Mouse (Mus musculus): ENCODE results near the gene Rora. TPM values are rescaled to one million over a fixed set of nuclear protein-coding genes. Genes with fewer than 3 reads are reported as not detected.
A peak's percentile ranks its signal among the peaks of the same experiment; 100 is the strongest.

The Rora gene
- polyA plus RNA-seq, 1 experiment from 2014 or later: 9.4 TPM

DNA sequence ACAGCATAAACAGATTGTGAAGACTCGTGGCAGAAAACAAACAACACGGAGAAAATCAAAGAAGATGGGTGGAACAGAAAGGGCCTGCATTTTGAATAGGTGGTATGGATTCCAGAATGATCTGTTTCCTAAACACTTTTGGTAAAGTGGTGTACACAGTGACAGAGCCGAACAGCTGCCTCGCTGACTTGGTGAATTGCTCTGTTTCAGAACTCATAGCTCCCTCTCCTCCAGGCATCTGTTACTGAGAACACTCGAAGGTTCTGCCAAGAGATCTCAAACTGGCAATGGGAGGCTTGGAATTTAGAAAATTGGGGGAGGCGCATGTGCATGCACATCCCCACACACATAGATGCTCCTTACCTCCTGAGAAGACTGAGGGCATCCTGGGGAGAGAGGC lies 145.5 kb downstream of the Rora start:
- WGBS: 91% methylated on average over 6 of the region's 6 CpGs
- H3K4me3 ChIP-seq (ENCODE audit: low read length): no peak overlapping the region
- H3K9me3 ChIP-seq (ENCODE audit: low read length): no peaks in the 10 kb centered on the region
- no peaks in the 10 kb centered on the region for H3K27me3 ChIP-seq (ENCODE audit: insufficient read depth, low read length)
- H3K4me1 ChIP-seq (ENCODE audit: insufficient read depth, low read length): peaks cover 7% of the 10 kb centered on the region; the same call in 1 of the 2 replicates
- H3K36me3 ChIP-seq (ENCODE audit: insufficient read depth, low read length): no peaks in the 10 kb centered on the region
- no peak overlapping the region for H3K9ac ChIP-seq (replicated peaks; ENCODE audit: low read length)
- ATAC-seq (ENCODE audit: low FRiP score, low TSS enrichment): no peak
- no peak overlapping the region for H3K4me2 ChIP-seq (replicated peaks; ENCODE audit: low read depth, low read length)
- H3K27ac ChIP-seq (ENCODE audit: low read length): no peak overlapping the region

GRCm38 (mm10) chr9:68804229-68804628 lies 150.6 kb downstream of the Rora start:
- Histone ChIP-seq H3K27me3 (ENCODE audit: insufficient read depth, low read length) (no peaks in the 10 kb centered on the region), H3K36me3 (ENCODE audit: insufficient read depth, low read length) (no peaks in the 10 kb centered on the region), H3K27ac (ENCODE audit: low read length) (no peak overlapping the region), H3K9me3 (ENCODE audit: low read length) (no peaks in the 10 kb centered on the region), H3K4me1 (ENCODE audit: insufficient read depth, low read length) (peaks cover 11% of the 10 kb centered on the region; the same call in 1 of the 2 replicates), H3K4me3 (ENCODE audit: low read length) (no peak overlapping the region), H3K9ac (replicated peaks; ENCODE audit: low read length) (no peak overlapping the region), H3K4me2 (replicated peaks; ENCODE audit: low read depth, low read length) (no peak overlapping the region)
- WGBS: 35% methylated on average over 6 of the region's 6 CpGs
- peak; percentile 23; the same call in 1 of the 2 replicates for ATAC-seq (ENCODE audit: low FRiP score, low TSS enrichment)

GRCm38 (mm10) chr9:68805776-68806175 lies 152.2 kb downstream of the Rora start:
- ATAC-seq (ENCODE audit: low FRiP score, low TSS enrichment): no peak
- peaks cover 11% of the 10 kb centered on the region; the same call in 1 of the 2 replicates for H3K4me1 ChIP-seq (ENCODE audit: insufficient read depth, low read length)
- H3K27me3 ChIP-seq (ENCODE audit: insufficient read depth, low read length): no peaks in the 10 kb centered on the region
- H3K9ac ChIP-seq (replicated peaks; ENCODE audit: low read length): no peak overlapping the region
- 24% methylated on average over 5 of the region's 5 CpGs for WGBS
- H3K4me2 ChIP-seq (replicated peaks; ENCODE audit: low read depth, low read length): no peak overlapping the region
- H3K4me3 ChIP-seq (ENCODE audit: low read length): no peak overlapping the region
- no peaks in the 10 kb centered on the region for H3K9me3 ChIP-seq (ENCODE audit: low read length)
- no peaks in the 10 kb centered on the region for H3K36me3 ChIP-seq (ENCODE audit: insufficient read depth, low read length)
- H3K27ac ChIP-seq (ENCODE audit: low read length): peak overlapping the region; percentile 47; the same call in 1 of the 2 replicates

DNA sequence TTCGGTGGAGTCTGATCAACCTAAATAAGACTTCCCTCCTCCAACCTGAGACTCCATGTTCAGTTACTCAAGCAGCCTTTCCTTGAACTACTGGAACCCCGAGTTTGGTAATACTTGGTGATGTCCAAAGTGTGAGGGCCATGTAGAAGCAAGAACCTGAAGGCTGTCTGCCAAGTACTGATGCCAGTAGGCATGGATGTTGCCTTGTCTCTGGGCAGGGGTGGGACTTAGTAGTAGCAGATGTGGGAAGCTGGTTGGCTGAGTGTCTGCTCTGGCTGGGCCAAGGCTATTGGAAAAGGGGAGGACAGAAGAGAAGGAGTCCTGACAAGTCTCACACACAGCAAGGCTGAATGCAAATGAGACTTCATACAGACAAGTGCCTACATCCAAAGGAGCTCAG lies 154.1 kb downstream of the Rora start:
- H3K27ac ChIP-seq (ENCODE audit: low read length): no peak overlapping the region
- no peak overlapping the region for H3K4me2 ChIP-seq (replicated peaks; ENCODE audit: low read depth, low read length)
- H3K4me1 ChIP-seq (ENCODE audit: insufficient read depth, low read length): peaks cover 14% of the 10 kb centered on the region; the same call in 1 of the 2 replicates
- H3K36me3 ChIP-seq (ENCODE audit: insufficient read depth, low read length): no peaks in the 10 kb centered on the region
- no peak overlapping the region for H3K4me3 ChIP-seq (ENCODE audit: low read length)
- H3K9ac ChIP-seq (replicated peaks; ENCODE audit: low read length): no peak overlapping the region
- no peak for ATAC-seq (ENCODE audit: low FRiP score, low TSS enrichment)
- no peaks in the 10 kb centered on the region for H3K27me3 ChIP-seq (ENCODE audit: insufficient read depth, low read length)
- 89% methylated on average over 2 of the region's 2 CpGs for WGBS
- H3K9me3 ChIP-seq (ENCODE audit: low read length): no peaks in the 10 kb centered on the region

DNA sequence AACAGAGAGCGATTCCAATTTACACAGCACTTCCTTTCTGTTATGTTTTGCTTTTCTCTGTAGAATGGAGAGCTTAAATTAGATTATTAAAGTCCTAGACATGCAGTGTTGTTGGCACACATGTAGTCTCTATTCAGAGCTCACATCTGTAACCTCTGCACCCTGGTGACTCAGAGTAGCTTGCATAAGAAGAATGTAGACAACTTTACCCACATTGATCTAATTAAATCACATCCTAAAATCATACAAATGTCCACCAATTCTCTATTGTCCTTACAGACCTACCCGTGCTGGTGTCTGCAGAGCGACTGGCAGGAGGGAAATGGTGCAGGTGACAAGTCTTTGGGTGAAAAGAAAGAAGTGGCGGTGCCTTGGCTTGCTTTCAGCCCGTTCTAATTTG lies 155.9 kb downstream of the Rora start:
- 85% methylated on average over 5 of the region's 5 CpGs for WGBS
- H3K4me1 ChIP-seq (ENCODE audit: insufficient read depth, low read length): peaks cover 18% of the 10 kb centered on the region
- H3K9ac ChIP-seq (replicated peaks; ENCODE audit: low read length): no peak overlapping the region
- no peak overlapping the region for H3K4me2 ChIP-seq (replicated peaks; ENCODE audit: low read depth, low read length)
- H3K36me3 ChIP-seq (ENCODE audit: insufficient read depth, low read length): no peaks in the 10 kb centered on the region
- no peak overlapping the region for H3K27ac ChIP-seq (ENCODE audit: low read length)
- ATAC-seq (ENCODE audit: low FRiP score, low TSS enrichment): no peak
- H3K9me3 ChIP-seq (ENCODE audit: low read length): no peaks in the 10 kb centered on the region
- no peak overlapping the region for H3K4me3 ChIP-seq (ENCODE audit: low read length)
- H3K27me3 ChIP-seq (ENCODE audit: insufficient read depth, low read length): no peaks in the 10 kb centered on the region

GRCm38 (mm10) chr9:68814723-68815122 lies 161.1 kb downstream of the Rora start:
- Histone ChIP-seq H3K4me3 (ENCODE audit: low read length) (no peak overlapping the region), H3K9me3 (ENCODE audit: low read length) (no peaks in the 10 kb centered on the region), H3K36me3 (ENCODE audit: insufficient read depth, low read length) (no peaks in the 10 kb centered on the region), H3K4me2 (replicated peaks; ENCODE audit: low read depth, low read length) (no peak overlapping the region), H3K4me1 (ENCODE audit: insufficient read depth, low read length) (peaks cover 14% of the 10 kb centered on the region), H3K9ac (replicated peaks; ENCODE audit: low read length) (no peak overlapping the region), H3K27ac (ENCODE audit: low read length) (no peak overlapping the region), H3K27me3 (ENCODE audit: insufficient read depth, low read length) (no peaks in the 10 kb centered on the region)
- 97% methylated on average over 1 of the region's 1 CpGs for WGBS
- ATAC-seq (ENCODE audit: low FRiP score, low TSS enrichment): no peak

DNA sequence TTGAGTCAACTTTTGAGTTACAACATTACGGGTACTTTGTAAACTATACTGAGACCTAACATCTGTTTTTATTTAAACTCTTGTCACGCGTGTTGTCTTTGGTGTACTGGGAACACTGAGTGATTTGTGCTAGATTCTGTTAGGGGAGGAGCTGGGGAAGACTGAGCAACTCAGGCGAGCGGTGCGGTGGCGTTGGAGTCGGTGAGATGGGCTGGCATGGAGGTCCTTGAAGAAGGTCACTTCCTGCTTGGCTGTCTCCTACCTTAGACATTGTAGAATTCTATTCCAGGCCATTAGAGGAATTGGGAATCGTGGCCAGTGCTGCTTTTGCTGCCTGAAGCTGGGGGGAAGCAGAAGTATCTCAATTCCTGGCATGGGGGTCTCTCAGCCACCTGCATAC lies 162.3 kb downstream of the Rora start:
- Histone ChIP-seq H3K36me3 (ENCODE audit: insufficient read depth, low read length) (no peaks in the 10 kb centered on the region), H3K9me3 (ENCODE audit: low read length) (no peaks in the 10 kb centered on the region), H3K4me3 (ENCODE audit: low read length) (no peak overlapping the region), H3K9ac (replicated peaks; ENCODE audit: low read length) (no peak overlapping the region), H3K4me1 (ENCODE audit: insufficient read depth, low read length) (peaks cover 20% of the 10 kb centered on the region), H3K27ac (ENCODE audit: low read length) (no peak overlapping the region), H3K4me2 (replicated peaks; ENCODE audit: low read depth, low read length) (no peak overlapping the region), H3K27me3 (ENCODE audit: insufficient read depth, low read length) (no peaks in the 10 kb centered on the region)
- WGBS: 86% methylated on average over 9 of the region's 9 CpGs
- no peak for ATAC-seq (ENCODE audit: low FRiP score, low TSS enrichment)

DNA sequence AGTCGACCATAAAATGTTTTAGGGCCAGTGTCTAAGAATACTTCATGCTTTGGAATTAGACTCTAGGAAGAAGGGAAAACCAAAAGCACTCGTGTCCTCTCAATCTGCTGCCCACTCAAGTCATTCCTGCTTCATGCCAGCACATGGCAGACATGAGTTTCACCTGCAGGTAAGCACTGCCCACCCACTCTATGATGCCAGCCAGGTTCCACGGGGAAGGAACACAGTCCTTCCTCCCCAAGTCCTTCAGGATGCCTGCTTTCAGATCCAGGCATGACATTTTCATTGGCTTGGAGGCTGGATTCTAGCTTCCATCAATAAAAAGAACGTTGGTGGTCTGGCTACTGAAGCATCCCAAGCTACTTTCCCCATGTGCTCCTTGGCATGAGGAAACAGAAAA lies 166.4 kb downstream of the Rora start:
- Histone ChIP-seq H3K4me1 (ENCODE audit: insufficient read depth, low read length) (peaks cover 18% of the 10 kb centered on the region), H3K9ac (replicated peaks; ENCODE audit: low read length) (no peak overlapping the region), H3K4me3 (ENCODE audit: low read length) (no peak overlapping the region), H3K36me3 (ENCODE audit: insufficient read depth, low read length) (no peaks in the 10 kb centered on the region), H3K4me2 (replicated peaks; ENCODE audit: low read depth, low read length) (no peak overlapping the region), H3K9me3 (ENCODE audit: low read length) (no peaks in the 10 kb centered on the region), H3K27ac (ENCODE audit: low read length) (no peak overlapping the region), H3K27me3 (ENCODE audit: insufficient read depth, low read length) (no peaks in the 10 kb centered on the region)
- no peak for ATAC-seq (ENCODE audit: low FRiP score, low TSS enrichment)
- 72% methylated on average over 4 of the region's 4 CpGs for WGBS

DNA sequence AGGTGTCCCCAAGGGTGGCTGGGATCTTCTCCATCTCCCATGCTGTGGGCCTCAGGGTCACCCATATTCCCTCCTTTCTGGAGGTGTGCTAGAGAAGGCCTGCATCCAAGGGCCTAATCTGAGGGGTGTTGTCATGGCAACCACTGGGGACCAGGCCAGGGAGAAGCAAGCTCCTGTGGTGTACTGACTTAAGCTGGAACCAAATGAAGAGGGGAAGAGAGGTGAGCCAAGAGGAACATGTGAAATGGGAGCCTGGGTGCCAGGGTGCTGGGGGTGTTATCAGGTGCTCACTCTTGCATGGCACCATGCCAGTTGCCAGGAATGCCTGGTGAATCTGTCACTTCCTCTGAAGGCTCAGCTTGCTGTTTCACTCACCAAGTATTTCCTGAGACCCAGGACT lies 166.9 kb downstream of the Rora start:
- Histone ChIP-seq H3K4me2 (replicated peaks; ENCODE audit: low read depth, low read length) (no peak overlapping the region), H3K4me1 (ENCODE audit: insufficient read depth, low read length) (peaks cover 22% of the 10 kb centered on the region), H3K27ac (ENCODE audit: low read length) (no peak overlapping the region), H3K9me3 (ENCODE audit: low read length) (no peaks in the 10 kb centered on the region), H3K27me3 (ENCODE audit: insufficient read depth, low read length) (no peaks in the 10 kb centered on the region), H3K4me3 (ENCODE audit: low read length) (no peak overlapping the region), H3K36me3 (ENCODE audit: insufficient read depth, low read length) (no peaks in the 10 kb centered on the region), H3K9ac (replicated peaks; ENCODE audit: low read length) (no peak overlapping the region)
- no peak for ATAC-seq (ENCODE audit: low FRiP score, low TSS enrichment)

DNA sequence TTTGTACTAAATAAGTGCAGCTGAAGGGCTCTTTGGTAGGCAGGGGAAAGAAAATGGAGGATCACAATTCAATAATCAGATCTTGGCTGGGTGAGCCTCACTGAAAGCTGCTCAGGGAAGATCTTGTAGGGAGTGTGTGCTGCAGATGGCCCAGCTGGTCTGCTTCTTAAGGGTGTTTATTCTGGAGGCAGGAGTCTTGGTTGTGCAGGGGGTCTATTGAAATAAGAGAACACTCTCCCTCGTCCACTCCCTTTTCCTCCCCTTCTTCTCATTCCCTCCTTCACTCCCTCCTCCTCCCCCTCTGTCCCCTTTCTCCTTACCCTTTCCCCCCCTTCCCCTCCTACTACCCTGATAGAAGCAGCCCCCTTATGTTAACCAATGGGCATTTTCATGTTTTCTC lies 167.8 kb downstream of the Rora start:
- peaks cover 22% of the 10 kb centered on the region for H3K4me1 ChIP-seq (ENCODE audit: insufficient read depth, low read length)
- H3K27ac ChIP-seq (ENCODE audit: low read length): no peak overlapping the region
- H3K27me3 ChIP-seq (ENCODE audit: insufficient read depth, low read length): no peaks in the 10 kb centered on the region
- 40% methylated on average over 1 of the region's 1 CpGs for WGBS
- H3K36me3 ChIP-seq (ENCODE audit: insufficient read depth, low read length): no peaks in the 10 kb centered on the region
- H3K9ac ChIP-seq (replicated peaks; ENCODE audit: low read length): no peak overlapping the region
- no peaks in the 10 kb centered on the region for H3K9me3 ChIP-seq (ENCODE audit: low read length)
- peak; percentile 31; the same call in 1 of the 2 replicates for ATAC-seq (ENCODE audit: low FRiP score, low TSS enrichment)
- H3K4me2 ChIP-seq (replicated peaks; ENCODE audit: low read depth, low read length): no peak overlapping the region
- no peak overlapping the region for H3K4me3 ChIP-seq (ENCODE audit: low read length)

Data from kidney, embryonic 16.5 days (tissue).